Mouse (Mus musculus) C2C12 (cell line): ENCODE data around the gene Ier2.

Experiments used
- CEBPB ChIP-seq: IDR thresholded peaks from one replicate; pipeline ENCODE4 v1.6.1; 2011; ENCODE audit warnings: low read depth, mild to moderate bottlenecking, control low read depth, moderate library complexity
- CTCF ChIP-seq: IDR thresholded peaks from one replicate; pipeline ENCODE4 v1.5.1; 2011; ENCODE audit not compliant: control insufficient read depth, insufficient read depth, insufficient read length
- FOSL1 ChIP-seq: IDR thresholded peaks from one replicate; pipeline ENCODE4 v1.8.0; 2011; ENCODE audit warnings: mild to moderate bottlenecking, low read length; ENCODE audit not compliant: poor library complexity, insufficient read depth, severe bottlenecking
- MAX ChIP-seq: IDR thresholded peaks from one replicate; pipeline ENCODE4 v1.6.1; 2011; ENCODE audit warnings: mild to moderate bottlenecking, control low read depth
- MYOD1 ChIP-seq: IDR thresholded peaks from one replicate; pipeline ENCODE4 v1.6.1; 2011; ENCODE audit warnings: low read depth; ENCODE audit not compliant: control insufficient read depth, insufficient read length
- MYOG ChIP-seq: IDR thresholded peaks from one replicate; pipeline ENCODE4 v1.6.1; 2011; ENCODE audit not compliant: control insufficient read depth, insufficient read length; ENCODE audit errors: extremely low read depth
- USF1 ChIP-seq: IDR thresholded peaks from one replicate; pipeline ENCODE4 v1.6.1; 2011; ENCODE audit warnings: low read depth, mild to moderate bottlenecking, control low read depth, moderate library complexity

GRCm38 (mm10) chr8:84708071-84708541 is 45.5 kb upstream of the Ier2 start:
- TF ChIP-seq CTCF (no peak), USF1 (no peak), CEBPB (no peak), FOSL1 (no peak), MYOG (no peak), MAX (no peak), MYOD1 (no peak)
